Mouse (Mus musculus): ENCODE data around the gene Fat4.

Fat4 gene

DNA sequence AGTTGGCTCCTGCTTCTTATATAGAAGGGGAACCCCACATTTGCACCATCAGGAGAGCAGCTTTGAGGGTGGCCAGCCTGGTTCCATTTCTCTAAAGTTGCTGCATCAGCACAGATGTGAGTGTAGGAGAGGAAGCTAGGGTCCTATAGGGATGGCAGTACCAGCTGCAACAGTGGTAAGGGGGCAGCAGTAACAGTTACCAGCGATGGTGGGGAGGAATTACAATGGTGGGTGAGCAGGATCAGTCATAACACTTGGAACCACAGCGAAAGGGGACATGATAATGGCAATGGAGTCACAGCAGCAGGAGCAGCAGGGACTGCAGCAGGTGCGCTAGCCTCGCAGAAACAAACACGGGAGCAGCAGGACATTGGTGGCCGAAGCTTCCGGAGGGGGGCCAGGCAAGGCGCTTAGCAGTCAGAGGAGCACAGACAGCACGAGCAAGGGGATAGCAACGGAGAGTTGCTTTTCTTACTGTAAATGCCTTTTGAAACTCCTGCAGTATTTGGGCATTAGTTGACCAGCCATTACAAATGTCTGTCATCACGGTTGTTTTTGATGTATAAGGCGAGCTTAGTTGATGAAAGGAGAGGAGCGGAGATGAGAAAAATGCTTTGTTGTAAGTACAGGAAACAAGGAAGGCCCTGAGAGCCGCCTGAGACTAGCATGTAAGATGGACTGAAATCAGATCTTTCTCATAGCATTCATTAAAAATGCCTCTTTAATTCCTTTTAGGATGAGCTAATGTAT lies 21.1 kb downstream of the Fat4 start:
- no peak for DNase-seq (ENCODE audit: low read depth, low spot score)

DNA sequence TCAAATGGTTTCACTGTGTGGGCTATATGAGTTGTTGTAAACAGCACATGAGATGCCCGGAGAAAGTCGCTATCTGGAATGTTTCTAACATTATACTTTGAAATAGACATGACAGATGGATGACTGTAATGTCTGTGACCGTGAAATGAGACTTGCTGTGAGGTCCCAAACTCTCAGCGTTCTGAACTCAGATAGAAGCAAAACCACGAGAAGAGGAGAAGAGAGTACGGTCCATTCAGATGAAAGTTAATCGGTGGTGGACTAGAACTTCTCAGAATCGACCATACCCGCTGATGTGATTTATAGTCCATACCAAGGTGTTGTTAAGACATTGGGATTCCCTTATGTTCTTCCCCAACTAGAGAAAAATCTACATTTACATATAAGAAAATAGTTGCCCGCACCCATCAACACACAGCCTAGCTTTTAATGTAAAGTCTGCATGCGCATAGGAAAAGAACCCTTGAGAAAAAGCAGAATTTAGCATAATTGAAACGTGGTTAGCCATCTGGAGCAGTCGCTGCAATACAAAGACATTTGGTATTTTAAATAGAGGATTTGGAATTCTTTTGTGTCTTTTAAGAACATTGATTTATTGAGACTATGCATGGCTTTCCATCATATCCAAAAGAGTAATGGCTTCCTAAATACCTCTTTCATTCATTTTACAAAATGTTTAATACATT lies 21.8 kb downstream of the Fat4 start:
- no peak for DNase-seq (ENCODE audit: low read depth, low spot score)

DNA sequence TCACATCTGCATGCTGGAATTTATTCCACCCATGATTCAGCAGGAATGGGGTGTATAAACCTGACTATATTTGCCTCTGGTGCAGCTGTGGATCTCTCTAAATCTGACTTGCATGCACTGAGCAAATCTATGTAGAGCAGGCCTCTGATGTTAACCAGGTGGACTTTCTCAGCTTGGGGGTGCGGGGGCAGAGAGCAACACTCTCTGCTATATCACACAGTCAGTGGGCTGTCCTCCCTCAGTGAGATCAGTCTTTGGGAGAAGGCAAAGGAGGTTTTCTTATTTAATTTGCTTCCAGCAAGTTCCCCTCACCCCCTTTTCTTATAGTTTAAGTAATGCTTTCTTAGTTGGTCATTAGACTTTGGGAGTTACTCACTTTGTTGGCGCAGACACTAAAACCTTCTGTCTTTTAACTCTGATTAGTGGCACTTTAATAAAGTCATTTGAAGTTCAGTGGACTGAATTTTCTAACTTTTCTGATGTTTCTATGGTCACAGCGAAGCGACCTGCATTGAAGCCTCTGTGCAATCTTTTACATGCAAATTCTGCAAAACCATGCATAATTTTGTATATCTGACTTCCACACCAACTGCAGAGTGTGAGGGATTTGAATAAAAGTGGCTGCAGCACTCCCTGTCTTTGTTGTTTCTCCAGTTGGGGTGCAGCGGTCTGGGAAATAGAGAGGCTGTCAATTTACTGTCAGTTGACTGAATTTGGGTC lies 26.2 kb downstream of the Fat4 start:
- DNase-seq (ENCODE audit: low read depth, low spot score) = no peak

DNA sequence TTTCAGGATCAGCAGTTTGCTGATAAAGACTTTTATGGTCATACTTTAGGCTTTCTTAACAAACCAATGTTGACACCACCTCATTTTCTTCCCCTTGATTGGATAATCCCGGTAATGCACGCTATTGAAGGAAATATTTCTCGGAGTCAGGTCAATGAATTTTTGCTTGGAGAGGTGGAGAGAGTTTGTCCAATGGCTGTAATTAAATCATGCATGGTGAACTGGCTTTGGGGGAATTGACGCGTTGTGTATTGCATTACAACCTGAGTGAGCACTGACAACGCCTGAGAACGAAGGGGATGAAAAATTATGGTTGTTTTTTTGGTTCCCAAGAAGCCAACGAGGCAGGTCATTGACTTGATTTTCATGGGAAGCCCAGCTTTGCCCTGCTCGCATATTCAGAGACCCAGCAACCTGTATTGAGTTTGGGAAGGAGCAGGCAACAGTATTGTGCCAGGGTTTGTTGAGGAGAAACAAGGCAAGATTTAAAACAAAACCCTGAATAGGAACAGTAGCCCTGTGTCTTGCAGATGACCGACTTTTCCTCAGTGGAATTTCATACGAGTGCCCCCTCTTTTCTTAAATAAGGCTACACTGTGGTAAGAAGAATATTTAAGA lies 26.9 kb downstream of the Fat4 start:
- DNase-seq (ENCODE audit: low read depth, low spot score) = no peak

DNA sequence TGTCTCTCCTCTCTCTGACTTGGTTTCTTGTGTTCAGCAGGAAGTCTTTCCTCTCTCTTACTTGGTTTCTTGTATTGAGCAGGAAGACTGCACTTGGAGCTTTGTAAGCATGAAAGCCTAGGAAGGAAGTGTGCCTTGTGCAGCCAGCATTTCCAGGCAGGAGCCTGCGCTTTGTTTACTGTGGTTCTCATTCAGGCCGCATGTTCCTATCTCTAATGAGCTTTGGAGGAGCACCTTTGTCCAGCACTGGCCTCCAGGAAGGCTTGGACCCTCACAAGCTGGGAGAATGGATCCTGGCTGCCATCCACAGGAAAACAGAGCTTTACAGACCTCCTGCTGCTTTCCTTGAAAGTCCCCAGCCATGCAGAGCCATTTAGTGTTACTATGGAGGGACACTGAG lies 32.2 kb downstream of the Fat4 start:
- no peak for DNase-seq (ENCODE audit: low read depth, low spot score)

DNA sequence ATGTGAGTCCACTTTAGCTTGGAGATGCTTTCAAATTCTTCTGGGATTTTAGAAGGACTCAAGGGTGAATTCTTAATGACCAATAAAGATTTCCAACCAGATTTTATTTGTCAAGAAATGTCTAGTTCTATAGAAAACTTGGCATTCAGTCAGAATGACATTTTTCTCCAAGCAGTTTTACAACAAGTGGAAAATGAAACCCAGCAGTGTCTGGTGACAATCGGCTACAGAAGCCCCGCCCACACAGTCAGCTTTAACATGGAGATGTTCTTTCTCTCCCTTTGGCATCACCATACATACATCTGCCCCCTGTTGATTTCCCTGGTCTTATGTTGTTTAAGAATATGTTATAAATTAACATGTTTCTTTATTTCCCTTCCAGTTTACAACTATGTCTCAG lies 34.3 kb downstream of the Fat4 start:
- no peak for DNase-seq (ENCODE audit: low read depth, low spot score)

DNA sequence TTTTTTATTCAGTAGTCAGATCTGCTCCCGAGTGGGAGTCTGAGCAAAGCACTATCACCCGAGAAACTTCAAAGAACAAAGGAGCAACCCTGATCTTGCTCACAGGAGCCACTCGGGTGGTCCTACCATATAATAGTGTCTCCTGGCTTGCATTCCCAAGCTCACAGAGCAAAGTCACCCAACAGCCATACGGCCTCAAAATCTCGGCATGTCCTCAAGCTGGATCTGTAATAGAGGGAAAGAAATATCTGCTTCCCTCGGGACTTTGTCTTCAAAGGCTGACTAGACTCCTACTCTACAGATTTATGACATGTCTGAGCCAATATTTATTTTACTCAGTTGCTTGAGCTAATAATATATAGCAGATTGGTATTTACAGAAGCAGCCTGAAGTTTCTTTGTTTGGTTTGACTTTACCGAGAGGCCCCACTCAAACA lies 36.5 kb downstream of the Fat4 start:
- DNase-seq (ENCODE audit: low read depth, low spot score) = no peak

DNA sequence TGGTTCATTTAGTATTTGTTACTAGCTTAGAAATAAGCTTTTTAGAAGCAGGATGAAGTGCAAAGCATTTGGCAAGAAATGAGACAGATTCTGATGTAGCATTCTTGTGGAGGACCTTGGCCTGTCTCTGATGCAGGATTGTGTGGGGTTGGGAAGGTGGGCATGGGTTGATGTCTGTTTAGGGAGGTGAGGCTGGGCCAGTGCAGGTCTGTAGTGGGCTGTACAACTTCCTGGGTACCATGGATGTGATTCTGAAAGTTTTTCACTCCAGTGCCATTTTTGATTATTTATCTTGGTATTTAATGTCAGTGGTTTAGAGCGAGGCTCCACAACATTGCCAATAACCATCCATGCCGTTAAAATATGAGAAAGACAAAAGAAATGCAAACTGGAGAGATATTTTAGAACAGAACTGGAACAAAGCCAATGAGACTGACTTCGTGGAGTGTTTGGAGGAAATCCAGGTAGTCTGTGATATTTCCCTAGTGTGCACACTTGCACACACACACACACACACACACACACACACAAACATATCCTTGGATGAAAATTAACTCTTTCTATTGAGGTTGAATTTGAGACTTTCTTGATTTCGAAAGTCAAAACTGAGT lies 41.4 kb downstream of the Fat4 start:
- DNase-seq (ENCODE audit: low read depth, low spot score) = no peak

DNA sequence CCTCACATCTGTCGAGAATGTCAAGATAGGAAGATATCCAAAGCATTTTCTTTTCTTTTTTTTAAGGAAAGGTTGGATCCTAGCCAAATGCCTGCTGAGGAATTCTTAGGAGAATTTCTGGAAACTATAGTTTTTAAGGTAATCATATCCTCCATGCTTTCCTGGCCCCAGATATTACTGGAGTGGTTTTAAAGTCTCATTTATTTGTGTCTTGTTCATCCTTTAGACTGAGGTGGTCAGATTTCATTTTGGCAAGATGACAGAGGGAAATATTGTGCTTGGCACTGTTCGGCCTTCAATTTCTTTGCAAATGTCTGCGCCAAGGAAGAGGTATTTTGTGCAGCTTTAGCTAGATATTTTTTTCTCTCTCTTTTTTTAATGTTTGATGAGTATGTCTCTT lies 42.0 kb downstream of the Fat4 start:
- no peak for DNase-seq (ENCODE audit: low read depth, low spot score)

DNA sequence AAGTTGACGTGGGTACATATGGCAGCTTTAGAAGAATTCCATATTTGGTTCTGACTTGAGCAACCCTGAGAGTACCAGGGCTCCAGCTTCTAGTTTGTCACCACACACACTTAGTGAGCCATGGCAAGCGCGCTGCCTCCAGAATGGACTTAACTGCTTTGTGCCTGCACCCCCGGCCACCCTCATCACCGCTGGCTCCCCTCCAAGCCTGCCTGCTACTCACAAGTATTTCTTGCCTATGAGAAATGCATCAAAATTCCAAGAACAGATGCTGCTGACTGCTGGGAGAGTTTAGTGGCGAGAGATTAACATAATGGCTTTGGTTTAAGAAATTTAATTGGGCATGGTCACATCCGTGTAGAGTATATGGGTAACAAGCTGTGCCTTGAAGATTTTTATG lies 48.0 kb downstream of the Fat4 start:
- DNase-seq (ENCODE audit: low read depth, low spot score) = no peak

DNA sequence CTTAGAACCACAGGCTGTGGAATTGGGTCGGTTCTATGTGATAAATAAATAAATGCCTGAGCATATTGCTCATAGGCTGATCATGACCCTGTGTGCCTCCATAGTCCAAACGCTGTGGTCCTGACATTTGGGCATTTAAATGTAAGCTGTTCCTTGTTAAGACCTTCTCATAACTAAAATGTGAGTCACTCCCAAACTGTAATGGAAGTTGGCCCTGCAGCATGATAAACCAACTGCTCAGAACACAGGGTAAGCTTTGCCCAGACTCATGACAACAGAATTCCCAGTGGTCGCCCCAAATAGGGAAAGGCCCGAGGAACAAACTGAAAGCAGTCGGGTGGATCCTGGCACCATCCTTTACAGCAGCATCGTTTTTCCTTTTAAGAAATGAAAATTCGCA lies 49.7 kb downstream of the Fat4 start:
- DNase-seq (ENCODE audit: low read depth, low spot score) = no peak

DNA sequence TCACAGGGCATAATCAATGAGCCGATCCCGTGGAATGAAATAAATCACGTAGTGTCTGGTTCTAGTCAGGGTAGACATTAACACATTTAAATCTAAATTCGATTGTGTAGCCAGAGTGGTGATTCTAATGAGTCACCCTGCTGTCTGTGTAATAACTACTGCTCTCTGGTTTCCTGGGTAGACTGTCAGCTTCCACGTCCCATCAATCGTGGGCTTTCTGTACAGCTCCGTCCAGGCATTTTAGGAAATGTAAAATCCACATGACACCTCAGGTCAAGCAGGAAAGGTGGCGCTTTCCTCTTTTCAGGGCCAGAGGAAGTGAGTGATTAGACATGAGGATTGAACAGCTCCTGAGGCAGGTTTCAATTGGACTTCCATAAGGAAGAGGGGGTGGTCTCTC lies 50.4 kb downstream of the Fat4 start:
- no peak for DNase-seq (ENCODE audit: low read depth, low spot score)

DNA sequence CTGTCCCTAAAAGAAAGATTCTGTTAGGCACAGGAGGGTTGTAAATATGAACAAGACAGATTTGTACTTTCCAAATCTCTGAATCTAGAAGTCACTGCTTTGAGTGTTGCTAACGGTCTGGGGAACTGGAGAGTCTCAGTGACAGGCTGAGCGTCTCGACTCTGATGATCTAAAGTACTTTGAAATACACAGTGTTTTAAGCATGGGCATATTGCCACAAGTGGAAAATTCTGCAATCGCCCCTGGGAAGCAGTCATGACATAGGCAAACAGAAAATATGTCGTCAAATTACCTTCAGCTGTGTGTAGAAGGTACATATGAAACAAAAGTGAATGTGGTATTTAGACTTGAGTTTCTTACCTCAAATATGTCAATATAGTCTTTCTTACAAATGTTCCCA lies 51.4 kb downstream of the Fat4 start:
- DNase-seq (ENCODE audit: low read depth, low spot score) = no peak

DNA sequence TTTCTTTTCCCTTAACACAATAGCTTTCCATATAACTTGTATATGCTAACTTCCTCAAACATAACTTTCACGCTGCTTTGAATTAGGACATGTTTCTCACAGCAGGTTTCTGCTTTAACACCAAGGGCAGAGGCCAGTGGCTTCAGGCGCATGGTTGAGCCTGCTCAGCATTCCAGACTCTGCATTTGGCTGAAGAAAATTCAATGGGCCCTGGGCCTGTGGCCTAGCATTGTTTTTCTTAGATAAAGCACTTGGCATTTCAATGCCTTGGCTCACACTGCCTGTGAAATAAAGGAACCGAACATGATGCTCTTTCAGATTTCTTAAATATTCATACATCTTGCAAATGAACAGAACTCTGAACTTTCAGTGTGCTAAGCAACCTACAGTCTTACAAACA lies 52.8 kb downstream of the Fat4 start:
- no peak for DNase-seq (ENCODE audit: low read depth, low spot score)

DNA sequence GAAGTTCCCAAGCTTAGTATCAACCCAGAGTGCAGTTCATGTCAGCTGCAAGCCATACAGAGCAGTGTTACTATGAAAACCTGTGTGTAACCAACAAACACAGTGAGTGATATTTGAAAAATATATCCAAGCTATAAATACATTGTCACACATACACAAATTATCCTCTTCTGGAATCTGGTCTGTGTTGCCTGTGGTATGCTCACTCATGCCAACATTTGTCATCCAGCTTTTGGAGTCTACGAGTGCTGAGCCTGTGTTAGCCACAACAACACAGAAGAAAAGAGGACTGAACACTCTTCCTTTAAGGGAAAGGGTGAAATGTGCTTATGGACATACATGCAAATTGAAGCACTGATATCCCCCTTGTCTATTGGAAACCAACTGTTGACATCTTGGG lies 53.6 kb downstream of the Fat4 start:
- DNase-seq (ENCODE audit: low read depth, low spot score) = no peak

DNA sequence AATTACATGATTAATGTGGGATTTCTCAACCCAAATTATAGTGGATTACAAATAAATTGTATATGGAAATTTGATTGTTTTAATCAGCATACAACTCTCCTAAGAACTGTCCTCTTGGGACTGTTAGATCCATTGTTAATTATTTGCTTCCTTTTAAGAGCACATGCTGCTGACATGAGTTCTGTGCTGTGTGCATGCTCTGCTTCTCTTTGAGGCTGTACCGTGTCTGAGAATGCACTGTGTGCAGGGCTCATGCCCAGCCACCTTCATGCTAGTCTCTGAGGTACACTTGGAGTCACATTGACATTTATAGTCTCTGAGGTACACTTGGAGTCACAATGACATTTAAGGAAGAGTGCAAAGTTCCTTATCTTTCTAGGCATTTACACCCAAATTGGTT lies 58.4 kb downstream of the Fat4 start:
- DNase-seq (ENCODE audit: low read depth, low spot score) = no peak

DNA sequence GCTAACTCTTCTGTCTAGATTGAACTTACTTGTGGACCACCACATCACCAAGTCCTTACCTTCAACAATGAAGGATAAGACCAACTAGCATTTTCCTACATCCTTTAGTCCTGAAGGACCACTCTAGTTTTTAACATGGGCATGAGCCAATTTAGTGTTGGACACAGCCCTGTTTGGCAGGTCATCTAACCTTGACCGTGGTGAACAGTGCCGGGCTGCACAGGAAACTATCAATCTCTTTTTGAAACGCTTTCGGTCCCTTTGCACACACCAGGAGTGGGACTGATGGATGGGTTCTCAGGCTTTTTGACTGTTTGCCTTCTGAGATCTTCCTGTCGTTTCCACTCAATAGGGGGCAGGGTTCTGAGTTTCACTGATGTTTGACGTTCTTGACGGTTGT lies 61.0 kb downstream of the Fat4 start:
- no peak for DNase-seq (ENCODE audit: low read depth, low spot score)

DNA sequence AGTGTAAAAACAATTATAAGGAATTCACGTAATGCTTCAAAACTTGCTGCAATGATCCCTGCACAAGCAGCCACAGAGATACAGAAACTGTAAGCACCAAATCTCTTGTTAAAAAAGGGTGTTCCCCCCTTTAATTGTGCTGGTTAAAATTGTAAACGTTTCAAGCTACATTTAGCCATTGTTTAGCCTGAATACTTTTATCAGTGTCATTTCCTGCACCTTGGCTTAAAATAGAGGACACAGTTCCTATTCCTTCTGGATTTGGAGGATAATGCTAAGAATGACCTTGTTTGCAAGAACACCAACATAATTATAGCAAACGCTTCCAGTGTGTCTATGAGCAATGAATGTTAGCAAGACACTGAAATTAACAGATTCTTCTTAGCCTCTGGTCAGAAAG lies 65.9 kb downstream of the Fat4 start:
- DNase-seq (ENCODE audit: low read depth, low spot score) = no peak

DNA sequence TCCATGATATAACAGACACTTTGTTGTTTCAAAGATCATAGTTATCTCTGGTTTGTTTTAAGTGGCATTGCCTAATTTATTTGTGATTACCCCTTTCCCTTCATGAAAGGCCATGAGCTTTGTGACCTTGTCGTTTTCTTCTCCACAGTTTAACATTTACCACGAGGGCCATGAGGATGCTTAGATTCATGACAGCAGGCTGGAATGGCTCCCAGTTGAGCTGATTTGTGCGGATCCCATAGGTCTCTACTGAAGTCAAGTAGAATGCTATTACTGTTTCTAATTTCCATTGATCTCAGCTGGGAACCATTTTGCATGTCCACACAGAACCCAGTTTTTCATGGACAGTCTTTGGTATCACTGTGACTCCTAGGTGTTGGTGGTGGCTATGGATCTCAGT lies 67.5 kb downstream of the Fat4 start:
- no peak for DNase-seq (ENCODE audit: low read depth, low spot score)

DNA sequence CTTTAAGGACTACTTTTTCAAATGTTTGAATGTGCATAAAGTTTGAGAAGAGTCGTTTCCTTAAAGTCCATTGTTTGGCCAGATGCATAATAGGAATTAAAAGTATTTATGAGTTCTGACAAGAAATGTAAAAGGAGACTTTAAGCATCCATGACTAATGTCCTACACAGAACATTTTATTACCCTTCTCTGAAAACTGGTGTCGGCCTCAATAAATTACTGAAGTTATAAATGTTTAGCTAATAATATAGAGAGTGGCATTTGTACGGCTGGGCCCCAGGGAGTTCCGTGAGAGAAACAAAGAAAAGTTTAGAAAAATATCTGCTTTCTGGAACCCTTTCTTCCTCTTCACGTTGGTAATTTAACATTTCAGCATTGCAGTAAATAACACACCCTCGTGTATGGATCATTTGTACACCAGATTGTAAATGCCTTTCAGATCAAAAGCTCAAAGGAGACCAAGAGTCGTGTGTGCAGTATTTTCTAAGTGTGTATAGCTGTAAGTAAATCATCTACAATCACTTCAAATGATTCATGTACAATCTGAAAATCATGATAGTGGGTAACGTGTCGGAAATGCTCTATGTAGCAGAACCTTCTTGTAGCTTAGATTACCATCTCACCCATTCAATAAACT lies 69.4 kb downstream of the Fat4 start:
- DNase-seq (ENCODE audit: low read depth, low spot score) = no peak

DNA sequence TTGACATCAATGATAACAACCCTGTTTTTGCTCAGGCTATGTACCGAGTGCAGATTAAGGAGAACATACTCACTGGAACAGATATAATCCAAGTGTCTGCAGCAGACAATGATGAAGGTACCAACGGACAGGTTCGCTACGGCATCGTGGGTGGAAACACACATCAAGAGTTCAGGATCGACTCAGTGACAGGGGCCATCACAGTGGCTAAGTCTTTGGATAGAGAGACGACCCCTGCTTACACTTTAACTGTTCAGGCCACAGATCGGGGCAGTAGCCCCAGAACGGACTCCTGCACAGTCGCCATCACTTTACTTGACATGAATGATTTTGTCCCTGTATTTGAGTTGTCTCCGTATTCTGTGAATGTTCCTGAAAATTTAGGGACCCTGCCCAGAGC lies 70.4 kb downstream of the Fat4 start:
- no peak for DNase-seq (ENCODE audit: low read depth, low spot score)

DNA sequence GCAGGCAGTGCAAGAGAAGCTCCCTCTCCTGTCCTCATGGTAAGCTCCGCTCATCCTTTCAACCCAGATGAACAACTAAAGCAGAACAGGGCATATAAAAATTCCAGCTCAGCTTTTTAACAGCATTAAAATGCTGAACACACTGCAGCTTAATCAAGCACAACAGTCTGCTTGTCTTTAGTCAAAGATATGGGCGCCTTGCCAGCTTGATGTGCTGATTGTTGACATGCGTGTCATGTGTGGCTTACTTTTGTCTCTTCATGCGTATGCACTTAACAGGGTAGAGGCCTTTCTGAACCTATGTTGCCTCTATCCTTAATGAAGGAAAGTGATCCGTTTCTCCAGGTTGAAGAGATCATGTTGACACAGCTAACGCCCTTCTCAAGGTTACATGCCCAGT lies 75.6 kb downstream of the Fat4 start:
- no peak for DNase-seq (ENCODE audit: low read depth, low spot score)

All from A20 (cell line).